Mouse (Mus musculus): ENCODE results near the gene Tns1. TPM values are rescaled to one million over a fixed set of nuclear protein-coding genes. Genes with fewer than 3 reads are reported as not detected.

Tns1 gene
- polyA plus RNA-seq, 1 experiment: 35.5 TPM

DNA sequence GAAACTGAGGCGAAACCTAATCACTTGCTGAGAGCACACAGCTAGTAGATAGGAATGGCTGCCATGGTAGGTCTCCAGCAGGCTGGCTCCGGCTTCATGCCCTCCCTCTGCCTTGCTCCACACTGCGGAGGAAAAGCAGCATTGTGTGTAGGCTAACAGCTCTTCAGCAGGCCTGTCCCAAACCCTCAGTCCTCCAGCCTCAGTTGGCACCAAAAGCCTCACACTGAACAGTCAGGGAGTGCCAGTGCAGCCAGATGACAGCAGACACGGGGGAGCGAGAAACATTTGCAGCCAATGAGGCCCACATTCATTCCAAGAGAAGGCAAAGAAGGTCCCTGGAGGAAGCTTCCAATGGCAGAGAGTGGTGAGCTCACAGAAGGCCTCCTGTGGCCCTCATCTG lies 91.3 kb downstream of the Tns1 start:
- TF ChIP-seq POLR2A (IDR thresholded peaks at IDR 0.05; ENCODE audit: borderline replicate concordance, low read depth, low read length): no peak
- no peak for TF ChIP-seq CTCF (IDR thresholded peaks at IDR 0.05; ENCODE audit: low read depth, low read length)
- Histone ChIP-seq H3K27ac (ENCODE audit: insufficient read depth, low read depth, low read length) (no peak overlapping the region), H3K4me3 (ENCODE audit: insufficient read depth, low read length) (no peak overlapping the region), H3K4me1 (ENCODE audit: control insufficient read depth, insufficient read depth, low read length) (peaks cover 18% of the 10 kb centered on the region)

DNA sequence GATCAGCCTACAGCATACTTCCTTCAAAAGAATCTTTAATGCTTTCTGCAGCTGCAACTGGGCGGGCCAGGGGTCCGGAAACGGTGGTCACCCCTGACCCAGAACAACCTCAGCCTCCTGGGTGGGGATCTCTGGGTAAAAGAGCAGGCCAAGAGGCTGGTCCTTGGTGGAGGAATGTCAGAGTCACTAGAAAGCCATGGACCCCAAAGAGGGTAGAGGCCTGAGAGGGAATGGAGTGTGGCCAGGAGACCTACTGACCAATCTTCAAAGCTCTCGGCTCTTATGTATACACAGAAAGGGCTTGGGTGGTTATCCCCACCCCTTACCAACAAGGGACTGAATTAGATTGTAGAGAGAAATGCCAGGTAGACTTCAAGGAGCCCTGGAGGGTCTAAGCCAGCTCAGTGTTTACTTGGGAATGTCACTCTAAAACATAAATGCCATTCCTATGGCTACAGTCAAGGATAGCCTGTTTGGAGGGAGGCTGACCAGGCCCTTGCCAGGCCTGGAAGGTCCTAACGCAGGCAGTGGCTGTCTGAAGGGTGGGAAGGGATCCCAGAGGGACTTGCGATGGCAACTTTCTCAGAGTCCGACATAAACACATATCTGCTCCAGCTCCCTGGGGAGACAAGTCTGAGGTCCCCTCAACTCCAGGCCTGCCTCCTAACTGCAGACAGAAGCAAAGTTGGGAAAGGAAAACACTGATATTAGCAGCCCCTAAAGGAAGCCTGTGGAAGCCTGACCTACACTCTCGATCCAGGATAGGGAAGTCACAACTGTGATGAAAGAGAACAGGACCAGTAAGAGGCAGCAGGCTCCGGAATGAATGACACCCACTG lies 92.3 kb downstream of the Tns1 start:
- TF ChIP-seq CTCF (IDR thresholded peaks at IDR 0.05; ENCODE audit: low read depth, low read length): no peak
- no peak for TF ChIP-seq POLR2A (IDR thresholded peaks at IDR 0.05; ENCODE audit: borderline replicate concordance, low read depth, low read length)
- Histone ChIP-seq H3K27ac (ENCODE audit: insufficient read depth, low read depth, low read length) (no peak overlapping the region), H3K4me1 (ENCODE audit: control insufficient read depth, insufficient read depth, low read length) (peaks cover 18% of the 10 kb centered on the region), H3K4me3 (ENCODE audit: insufficient read depth, low read length) (no peak overlapping the region)

DNA sequence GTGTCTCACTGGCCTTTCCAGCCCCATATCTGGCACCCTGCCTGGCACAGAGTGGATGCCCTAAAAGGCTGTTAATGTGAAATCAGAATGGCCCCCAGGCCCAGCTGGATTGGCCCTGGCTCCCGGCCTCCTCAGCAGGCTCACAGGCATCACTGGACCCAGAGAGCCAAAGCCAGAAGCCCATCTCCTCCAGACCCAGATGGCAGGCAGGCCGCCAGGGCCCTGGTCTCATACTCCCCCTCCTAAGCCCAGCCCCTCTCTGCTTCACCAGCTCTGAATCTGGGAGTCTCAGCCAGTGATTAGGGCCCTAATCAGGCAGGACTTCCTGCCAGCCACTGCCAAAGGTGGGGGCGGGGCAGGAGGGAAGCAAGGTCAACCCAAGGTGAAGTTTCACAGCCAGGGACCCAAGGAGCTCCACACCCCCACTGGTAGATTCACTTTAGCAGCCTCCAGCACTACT lies 93.3 kb downstream of the Tns1 start:
- Histone ChIP-seq H3K27ac (ENCODE audit: insufficient read depth, low read depth, low read length) (no peak overlapping the region), H3K4me1 (ENCODE audit: control insufficient read depth, insufficient read depth, low read length) (peaks cover 24% of the 10 kb centered on the region), H3K4me3 (ENCODE audit: insufficient read depth, low read length) (no peak overlapping the region)
- TF ChIP-seq CTCF (IDR thresholded peaks at IDR 0.05; ENCODE audit: low read depth, low read length) (no peak), POLR2A (IDR thresholded peaks at IDR 0.05; ENCODE audit: borderline replicate concordance, low read depth, low read length) (no peak)

DNA sequence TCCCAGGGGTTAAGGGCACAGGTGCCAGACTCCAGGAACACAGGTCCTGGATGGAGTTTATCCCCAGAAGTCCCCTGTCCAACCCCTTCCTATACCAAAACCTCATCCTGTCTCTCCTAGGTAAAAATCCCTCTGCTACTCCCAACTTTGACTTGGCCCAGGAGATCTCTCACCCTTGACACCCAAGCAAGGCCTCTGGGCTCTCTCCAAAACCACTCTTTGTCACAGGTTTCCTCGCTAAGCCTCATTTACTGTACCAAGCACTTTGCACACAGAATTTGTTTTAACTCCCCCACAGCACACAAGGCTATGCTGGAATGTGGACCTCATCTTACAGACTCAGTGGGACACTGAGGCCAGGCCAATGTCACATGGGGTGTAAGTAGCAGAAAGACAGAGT lies 94.0 kb downstream of the Tns1 start:
- H3K27ac ChIP-seq (ENCODE audit: insufficient read depth, low read depth, low read length): no peak overlapping the region
- no peak overlapping the region for H3K4me3 ChIP-seq (ENCODE audit: insufficient read depth, low read length)
- H3K4me1 ChIP-seq (ENCODE audit: control insufficient read depth, insufficient read depth, low read length): peaks cover 28% of the 10 kb centered on the region
- TF ChIP-seq POLR2A (IDR thresholded peaks at IDR 0.05; ENCODE audit: borderline replicate concordance, low read depth, low read length) (no peak), CTCF (IDR thresholded peaks at IDR 0.05; ENCODE audit: low read depth, low read length) (no peak)

DNA sequence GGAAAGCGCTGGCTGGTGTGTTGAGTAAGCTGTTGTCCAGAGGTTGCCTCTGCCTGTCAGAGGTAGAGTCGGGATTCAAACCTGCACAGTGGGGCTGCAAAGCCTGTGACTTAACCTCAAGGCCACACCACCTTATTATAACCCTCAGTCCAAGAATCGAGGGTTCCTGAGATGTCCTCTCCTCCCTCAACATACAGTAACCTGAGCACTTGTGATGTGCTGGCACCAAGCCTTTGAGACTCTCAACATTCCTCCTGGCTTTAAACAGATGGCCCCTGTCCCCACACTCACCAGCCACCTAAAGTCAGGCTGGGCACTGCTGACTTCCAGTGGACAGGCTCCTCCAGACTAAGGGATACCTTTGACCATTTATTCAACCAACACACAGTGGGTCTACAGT lies 94.6 kb downstream of the Tns1 start:
- TF ChIP-seq CTCF (IDR thresholded peaks at IDR 0.05; ENCODE audit: low read depth, low read length) (no peak), POLR2A (IDR thresholded peaks at IDR 0.05; ENCODE audit: borderline replicate concordance, low read depth, low read length) (no peak)
- H3K27ac ChIP-seq (ENCODE audit: insufficient read depth, low read depth, low read length): no peak overlapping the region
- H3K4me1 ChIP-seq (ENCODE audit: control insufficient read depth, insufficient read depth, low read length): peaks cover 24% of the 10 kb centered on the region
- no peak overlapping the region for H3K4me3 ChIP-seq (ENCODE audit: insufficient read depth, low read length)

DNA sequence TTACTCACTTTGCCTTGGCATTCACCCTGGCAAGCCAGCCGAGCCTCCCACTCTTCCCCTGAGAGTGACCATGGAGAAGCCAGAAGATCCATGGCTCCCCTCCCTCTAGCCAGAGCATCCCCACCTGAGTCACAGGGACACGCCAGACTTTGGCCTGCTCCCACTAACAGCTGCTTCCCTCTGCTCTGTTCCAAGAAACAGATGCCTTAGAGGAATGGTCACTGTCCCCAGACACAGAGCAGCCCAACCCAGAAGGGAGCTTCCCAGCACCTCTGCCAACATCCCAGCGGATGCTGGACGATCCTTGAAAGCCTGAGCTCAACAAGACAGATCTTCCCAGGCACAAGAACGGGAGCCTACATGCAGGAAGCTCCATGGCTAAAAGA lies 95.4 kb downstream of the Tns1 start:
- Histone ChIP-seq H3K4me1 (ENCODE audit: control insufficient read depth, insufficient read depth, low read length) (peaks cover 16% of the 10 kb centered on the region), H3K4me3 (ENCODE audit: insufficient read depth, low read length) (no peak overlapping the region), H3K27ac (ENCODE audit: insufficient read depth, low read depth, low read length) (no peak overlapping the region)
- TF ChIP-seq POLR2A (IDR thresholded peaks at IDR 0.05; ENCODE audit: borderline replicate concordance, low read depth, low read length) (no peak), CTCF (IDR thresholded peaks at IDR 0.05; ENCODE audit: low read depth, low read length) (no peak)

DNA sequence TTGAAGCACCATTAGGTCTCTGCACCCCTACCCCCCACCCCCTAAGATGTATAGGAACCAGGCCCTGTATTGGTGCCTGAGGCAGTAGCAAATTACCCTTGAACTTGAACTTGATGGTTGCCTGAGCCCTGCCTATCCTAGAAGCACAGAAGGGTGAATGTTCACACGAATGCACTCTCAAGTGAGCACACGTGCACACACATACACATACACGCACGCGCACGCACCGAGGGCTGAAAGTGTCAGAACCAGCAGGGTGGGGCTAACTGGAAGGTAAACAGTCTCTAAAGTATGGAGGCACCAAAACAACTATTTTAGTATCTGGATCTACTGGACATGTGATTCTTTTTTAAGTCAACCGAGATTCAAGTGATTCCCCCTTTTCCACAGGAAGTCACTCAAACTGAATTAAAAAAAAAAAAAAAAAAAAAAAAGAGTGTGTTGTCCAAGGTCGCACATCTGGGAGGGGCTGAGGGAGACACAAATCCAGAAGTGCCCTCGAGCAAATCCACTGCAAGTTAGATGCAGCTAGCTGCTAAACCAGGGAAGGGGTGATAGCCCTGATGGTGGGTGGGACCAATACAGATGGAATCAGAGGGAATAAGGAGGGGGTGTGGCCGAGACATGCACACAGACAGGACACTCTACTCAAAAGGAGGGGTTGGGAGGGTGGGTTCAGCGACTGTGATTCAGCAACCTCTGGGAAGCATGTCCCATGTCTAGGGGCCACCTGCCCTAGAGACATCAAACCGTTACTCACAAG lies 96.0 kb downstream of the Tns1 start:
- peaks cover 14% of the 10 kb centered on the region for H3K4me1 ChIP-seq (ENCODE audit: control insufficient read depth, insufficient read depth, low read length)
- no peak overlapping the region for H3K27ac ChIP-seq (ENCODE audit: insufficient read depth, low read depth, low read length)
- H3K4me3 ChIP-seq (ENCODE audit: insufficient read depth, low read length): no peak overlapping the region
- TF ChIP-seq POLR2A (IDR thresholded peaks at IDR 0.05; ENCODE audit: borderline replicate concordance, low read depth, low read length) (no peak), CTCF (IDR thresholded peaks at IDR 0.05; ENCODE audit: low read depth, low read length) (no peak)

DNA sequence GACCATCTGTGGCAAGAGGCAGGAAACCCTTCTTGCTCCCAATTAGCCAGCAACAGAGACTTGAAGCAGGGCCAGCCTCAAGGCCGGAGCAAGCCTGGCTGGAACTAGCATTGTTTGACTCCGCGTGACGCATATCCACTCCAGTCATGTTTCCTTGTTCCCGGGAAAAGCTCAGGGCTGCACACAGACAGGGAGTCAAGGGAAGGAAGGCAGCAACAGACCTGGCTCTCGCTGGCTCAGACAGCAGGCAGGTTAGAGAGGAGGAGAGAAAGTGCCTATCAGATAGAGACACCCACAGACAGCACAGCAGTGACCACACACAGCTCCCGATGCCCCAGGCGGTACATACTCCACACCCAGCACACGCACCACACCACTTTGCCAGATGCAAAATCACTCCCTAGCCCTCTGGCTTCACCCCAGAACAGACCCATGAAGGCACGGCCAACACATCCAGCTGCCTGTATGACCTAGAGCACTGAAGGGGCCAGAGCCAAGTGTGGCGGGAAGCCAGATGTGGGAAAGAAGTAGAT lies 96.6 kb downstream of the Tns1 start:
- H3K27ac ChIP-seq (ENCODE audit: insufficient read depth, low read depth, low read length): no peak overlapping the region
- no peak overlapping the region for H3K4me3 ChIP-seq (ENCODE audit: insufficient read depth, low read length)
- TF ChIP-seq POLR2A (IDR thresholded peaks at IDR 0.05; ENCODE audit: borderline replicate concordance, low read depth, low read length) (no peak), CTCF (IDR thresholded peaks at IDR 0.05; ENCODE audit: low read depth, low read length) (no peak)
- peaks cover 14% of the 10 kb centered on the region for H3K4me1 ChIP-seq (ENCODE audit: control insufficient read depth, insufficient read depth, low read length)

DNA sequence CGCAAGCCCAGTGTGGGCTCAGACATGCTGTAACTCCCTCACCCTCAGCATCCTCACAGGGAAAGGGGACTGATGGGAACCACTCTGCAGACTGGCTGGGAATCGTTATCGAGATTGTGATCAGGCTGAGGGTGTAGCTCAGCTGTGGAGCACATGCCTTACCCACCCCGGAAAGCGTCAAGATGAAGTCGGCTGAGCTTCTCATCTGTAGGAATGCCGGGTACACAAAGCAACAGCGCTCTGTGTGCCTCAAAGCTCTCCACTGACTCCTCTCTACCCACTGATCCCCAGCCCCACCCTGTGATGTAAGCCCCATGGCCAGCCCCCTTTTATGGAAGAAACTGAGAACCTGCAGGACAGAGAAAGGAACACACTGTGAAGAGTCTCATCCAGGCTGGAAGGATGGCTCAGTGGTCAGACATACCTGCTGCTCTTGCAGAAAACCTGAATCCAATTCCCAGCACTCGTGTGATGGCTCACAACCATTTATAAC lies 97.5 kb downstream of the Tns1 start:
- no peak overlapping the region for H3K27ac ChIP-seq (ENCODE audit: insufficient read depth, low read depth, low read length)
- H3K4me3 ChIP-seq (ENCODE audit: insufficient read depth, low read length): no peak overlapping the region
- peaks cover 14% of the 10 kb centered on the region for H3K4me1 ChIP-seq (ENCODE audit: control insufficient read depth, insufficient read depth, low read length)

More for the DNA sequence above, 97.5 kb downstream of the Tns1 start:
- TF ChIP-seq POLR2A (IDR thresholded peaks at IDR 0.05; ENCODE audit: borderline replicate concordance, low read depth, low read length): no peak
- TF ChIP-seq CTCF (IDR thresholded peaks at IDR 0.05; ENCODE audit: low read depth, low read length): no peak

Measured in bone marrow macrophage, adult 2 months (primary cell).